Mouse (Mus musculus): Measurements from ENCODE around the gene Olfr692.
"Not testable (repeated sequence)": the region's sequence is repeated elsewhere in the genome, so short reads cannot be mapped to it uniquely, and the experiment has no call there.

The Olfr692 gene

DNA sequence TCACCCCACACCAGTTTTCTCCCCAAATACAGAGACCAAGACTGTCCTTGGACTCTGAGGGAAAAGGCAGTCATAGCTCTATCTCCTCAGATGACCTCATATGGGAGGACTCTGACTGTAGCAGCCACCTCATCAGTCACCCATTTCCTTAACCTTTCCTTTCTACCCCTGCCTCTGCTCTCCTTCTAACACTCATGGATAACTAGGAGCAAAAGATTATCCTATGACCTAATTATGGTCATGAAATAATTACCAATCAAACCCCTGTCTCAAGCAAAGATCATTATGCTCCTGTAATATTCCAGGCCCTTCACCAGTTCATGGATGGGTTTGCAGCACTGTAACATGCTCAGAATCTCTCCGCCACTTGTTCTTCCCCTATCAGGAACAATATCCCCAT, at the start of gene Olfr692:
TSS of gene Olfr692 (plus strand) at position 301 of the 400 bp plus-strand sequence.
- DNase-seq (ENCODE audit: low spot score), result no peak

- no peak for DNase-seq (ENCODE audit: low spot score)
Observed at GRCm38 (mm10) chr7:105325302-105325701, 42.7 kb upstream of the Olfr692 start.

DNA sequence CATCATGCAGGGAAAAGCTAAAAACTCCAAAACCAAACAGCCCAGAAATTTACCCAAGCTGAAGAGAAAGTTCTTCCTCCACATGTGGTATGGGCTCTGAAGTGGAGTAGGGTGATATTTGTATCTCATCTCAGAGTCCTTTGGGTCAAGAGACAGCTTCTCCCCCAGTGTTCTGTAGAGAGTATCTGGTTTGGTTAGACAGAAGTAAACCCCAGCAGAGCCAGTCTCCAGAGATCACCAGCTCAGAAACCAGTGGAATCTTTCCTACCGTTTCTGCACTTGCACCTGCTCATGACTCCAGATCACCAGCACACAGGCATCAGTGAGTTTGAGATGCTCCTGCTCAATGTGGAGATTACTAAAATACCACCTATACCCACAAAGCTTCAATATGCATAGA, 34.0 kb upstream of the Olfr692 start, which contains the start of gene Olfr690:
TSS of gene Olfr690 (minus strand) at position 101 of the 400 bp plus-strand sequence.
- DNase-seq (ENCODE audit: low spot score), result no peak

- DNase-seq (ENCODE audit: low spot score), result no peak
Observed at GRCm38 (mm10) chr7:105342170-105342569, 25.9 kb upstream of the Olfr692 start, which contains the start of gene Olfr691. Olfr691 (minus strand) TSS chr7:105342270.

GRCm38 (mm10) chr7:105342752-105343151, 25.3 kb upstream of the Olfr692 start:
- DNase-seq (ENCODE audit: low spot score), result no peak

DNA sequence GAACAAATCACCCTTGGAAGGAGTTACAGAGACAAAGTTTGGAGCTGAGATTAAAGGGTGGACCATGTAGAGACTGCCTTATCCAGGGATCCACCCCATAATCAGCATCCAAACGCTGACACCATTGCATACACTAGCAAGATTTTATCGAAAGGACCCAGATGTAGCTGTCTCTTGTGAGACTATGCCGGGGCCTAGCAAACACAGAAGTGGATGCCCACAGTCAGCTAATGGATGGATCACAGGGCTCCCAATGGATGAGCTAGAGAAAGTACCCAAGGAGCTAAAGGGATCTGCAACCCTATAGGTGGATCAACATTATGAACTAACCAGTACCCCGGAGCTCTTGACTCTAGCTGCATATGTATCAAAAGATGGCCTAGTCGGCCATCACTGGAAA, 12.0 kb upstream of the Olfr692 start:
- DNase-seq (ENCODE audit: low spot score), result not testable (repeated sequence)

DNA sequence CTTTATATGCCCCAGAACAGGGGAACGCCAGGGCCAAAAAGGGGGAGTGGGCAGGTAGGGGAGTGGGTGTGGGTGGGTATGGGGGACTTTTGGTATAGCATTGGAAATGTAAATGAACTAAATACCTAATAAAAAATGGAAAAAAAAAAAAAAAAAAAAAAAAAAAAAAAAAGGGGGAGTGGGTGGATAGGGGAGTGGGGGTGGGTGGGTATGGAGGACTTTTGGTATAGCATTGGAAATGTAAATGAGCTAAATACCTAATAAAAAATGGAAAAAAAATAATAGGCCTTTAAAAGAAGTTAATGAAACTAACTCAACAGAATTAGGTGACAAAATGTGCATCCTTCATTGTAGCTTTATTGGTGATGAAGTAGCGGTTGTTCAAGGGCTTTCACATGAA, 11.5 kb upstream of the Olfr692 start:
- DNase-seq (ENCODE audit: low spot score), result not testable (repeated sequence)

- no peak for DNase-seq (ENCODE audit: low spot score)
Observed at GRCm38 (mm10) chr7:105361713-105362112, 6.3 kb upstream of the Olfr692 start.

DNA sequence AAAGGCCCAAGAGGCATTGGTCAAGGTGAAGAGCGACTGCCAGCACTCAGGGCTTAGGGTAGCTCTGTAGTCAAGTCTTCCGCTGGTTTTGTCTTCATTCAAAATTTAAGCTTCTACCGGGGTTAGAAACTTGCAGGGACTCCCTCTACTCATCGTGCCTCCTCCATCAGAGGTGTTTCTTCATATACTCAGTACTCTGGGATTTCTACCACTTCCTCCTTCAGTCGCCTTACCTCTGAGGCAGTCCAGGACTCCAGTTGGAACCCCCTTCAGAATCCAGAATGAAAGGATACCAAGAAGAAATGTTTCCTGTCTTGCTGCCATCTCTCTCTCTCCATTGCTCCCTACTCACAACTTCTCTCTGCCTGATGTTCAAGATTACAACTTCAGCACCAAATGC, 762 bp upstream of the Olfr692 start:
- no peak for DNase-seq (ENCODE audit: low spot score)

- no peak for DNase-seq (ENCODE audit: low spot score)
Observed at GRCm38 (mm10) chr7:105368521-105368920, 491 bp downstream of the Olfr692 start.

GRCm38 (mm10) chr7:105372912-105373311, 4.9 kb downstream of the Olfr692 start:
- DNase-seq (ENCODE audit: low spot score), result no peak

DNA sequence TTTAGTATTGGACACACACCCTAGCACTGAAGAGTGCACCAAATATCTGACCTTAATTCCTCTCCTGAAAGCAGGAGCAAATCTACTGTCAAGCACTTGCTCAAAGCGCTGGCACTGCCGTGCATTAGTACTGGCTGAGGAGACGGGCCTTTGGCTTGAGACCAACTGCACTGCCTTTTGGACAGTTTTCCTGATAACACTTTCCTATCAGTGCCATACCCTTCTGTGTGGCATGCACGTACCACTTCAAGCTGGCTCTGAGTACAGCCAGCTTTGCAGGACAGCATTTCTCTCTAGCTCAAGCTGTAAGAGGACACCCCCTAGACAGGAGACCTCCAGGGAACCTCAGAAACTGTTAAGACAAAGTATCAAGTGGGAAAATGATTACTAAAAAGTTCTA, 5.5 kb downstream of the Olfr692 start:
- no peak for DNase-seq (ENCODE audit: low spot score)

GRCm38 (mm10) chr7:105373976-105374375, 5.9 kb downstream of the Olfr692 start:
- DNase-seq (ENCODE audit: low spot score), result no peak

DNA sequence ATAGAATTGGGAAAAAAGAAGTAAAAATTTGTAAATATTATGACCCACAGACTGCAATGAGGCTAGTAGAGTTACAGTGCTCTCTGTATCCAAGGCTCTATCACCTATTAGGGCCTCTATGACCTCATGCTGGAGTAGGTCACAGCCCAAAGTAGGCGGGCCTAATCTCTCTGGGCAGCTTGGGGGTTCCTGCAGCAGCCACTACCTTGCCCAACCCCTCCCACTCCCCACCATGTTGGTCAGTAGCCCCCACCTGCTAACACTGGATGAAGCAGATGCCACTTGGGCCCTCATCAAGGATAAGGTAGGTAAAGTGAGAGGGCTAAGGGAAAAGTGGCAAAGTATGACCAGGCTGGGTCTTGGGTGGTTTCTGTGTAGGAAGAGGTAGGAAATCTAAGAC, 6.8 kb downstream of the Olfr692 start, which contains the start of gene Gm5901:
TSS of gene Gm5901 (plus strand) at position 173 of the 400 bp plus-strand sequence.
- DNase-seq (ENCODE audit: low spot score), result no peak

DNA sequence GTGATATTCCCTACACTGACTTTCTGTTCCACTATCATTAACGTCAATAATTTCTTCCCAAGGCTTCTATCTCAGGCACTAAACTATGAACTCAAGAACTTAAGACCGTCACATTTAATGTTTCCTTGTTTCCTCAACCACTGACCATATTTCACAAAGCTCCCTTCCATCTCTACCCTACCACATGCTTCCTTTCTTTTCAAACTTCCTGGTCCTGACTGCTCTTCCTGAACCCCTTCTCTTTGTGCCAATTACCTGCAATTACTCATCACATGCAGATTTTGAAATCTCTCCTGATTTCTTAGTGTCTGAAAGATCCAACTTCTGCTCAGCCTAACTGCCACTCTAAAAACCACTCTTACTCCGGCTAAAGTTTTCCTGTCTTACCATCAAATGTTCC, 12.3 kb downstream of the Olfr692 start:
- DNase-seq (ENCODE audit: low spot score), result no peak

DNA sequence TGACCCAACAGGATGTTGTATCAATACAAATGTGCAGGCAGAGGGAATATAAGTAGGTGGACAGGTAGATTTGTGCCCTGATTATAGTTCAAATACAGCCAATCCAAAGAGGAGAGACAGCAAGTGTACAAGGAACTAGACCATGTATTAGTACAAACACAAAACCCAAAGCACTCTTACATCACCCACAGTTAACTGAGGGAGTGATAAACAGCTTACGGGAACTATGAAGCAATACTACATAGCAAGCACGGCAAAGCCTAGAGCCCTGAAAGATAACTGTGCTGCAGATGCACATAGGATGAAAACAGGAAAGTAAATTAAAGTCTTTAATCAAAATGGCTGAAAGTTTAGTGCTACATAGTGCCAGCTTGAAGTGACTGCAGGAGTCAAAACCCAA, 19.7 kb downstream of the Olfr692 start:
- DNase-seq (ENCODE audit: low spot score), result no peak

DNA sequence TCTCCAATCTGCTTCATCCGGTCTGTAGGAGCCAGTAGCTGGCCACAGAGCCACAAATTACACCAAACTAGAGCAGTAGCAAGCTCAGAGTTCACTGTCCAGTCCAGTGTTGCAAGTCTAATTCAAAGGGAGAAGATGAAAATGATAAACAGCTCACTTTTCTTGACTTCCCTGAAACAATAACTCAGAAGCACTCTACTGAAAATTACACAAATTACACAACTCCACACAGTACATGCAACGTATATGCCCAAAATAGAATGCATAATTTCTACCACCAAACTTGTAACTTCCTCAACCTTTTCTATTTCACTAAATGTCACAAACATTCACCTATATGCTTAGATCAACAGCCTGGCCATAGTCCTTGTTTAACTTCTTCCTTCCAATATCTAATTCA, 22.2 kb downstream of the Olfr692 start:
- no peak for DNase-seq (ENCODE audit: low spot score)

GRCm38 (mm10) chr7:105394606-105395005, 26.6 kb downstream of the Olfr692 start:
- no peak for DNase-seq (ENCODE audit: low spot score)

DNA sequence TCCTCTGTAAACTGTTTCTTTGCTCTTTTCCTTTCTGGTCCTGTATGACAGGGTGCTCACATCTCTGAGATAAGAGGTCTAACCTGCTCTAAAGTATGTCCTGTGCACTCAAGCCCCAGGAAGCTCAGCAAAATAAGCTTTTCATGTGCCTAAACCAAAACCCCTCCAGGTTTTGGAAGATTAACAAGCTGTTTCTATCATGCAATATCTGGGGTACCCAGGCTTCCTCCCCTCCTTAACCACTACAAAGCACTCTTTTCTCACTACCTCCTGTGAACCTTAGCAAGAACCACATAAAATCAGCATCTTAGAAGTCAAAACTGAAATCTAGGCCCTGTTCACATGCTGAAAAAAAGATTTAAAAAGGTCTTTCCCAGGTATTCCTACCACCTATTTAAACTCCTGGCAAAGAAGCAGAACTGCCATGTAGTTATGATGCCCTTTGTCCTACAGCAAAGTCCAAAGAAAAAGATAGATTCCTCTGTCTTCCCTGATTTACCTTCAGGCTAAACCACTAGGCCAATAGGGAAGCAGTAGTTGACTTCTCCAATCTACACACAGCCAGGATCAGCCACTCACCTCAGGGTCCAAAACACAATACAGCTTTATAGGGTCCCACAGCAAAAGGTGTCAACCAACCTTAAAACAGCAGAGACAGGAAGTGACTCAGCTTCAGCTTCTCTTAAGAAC, 27.2 kb downstream of the Olfr692 start:
- DNase-seq (ENCODE audit: low spot score), result no peak

DNA sequence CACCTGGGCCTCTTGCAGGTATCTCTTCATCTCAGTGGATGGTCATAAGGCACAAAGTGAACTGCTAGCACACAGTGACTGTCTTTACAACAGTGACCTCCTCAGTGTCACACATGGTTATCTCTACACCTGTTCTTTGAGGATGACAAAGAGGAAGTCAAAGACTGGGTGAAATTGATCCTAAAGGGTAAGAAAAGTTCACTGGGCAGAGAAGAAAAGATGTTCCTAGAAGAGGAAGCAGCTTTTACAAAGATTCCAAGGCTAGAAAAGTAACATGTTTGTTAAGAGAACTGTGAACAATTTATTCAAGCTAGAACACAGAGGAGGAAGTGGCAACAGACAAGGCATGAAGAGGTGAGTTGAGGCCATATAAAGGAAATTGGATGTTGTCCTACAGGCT, 28.1 kb downstream of the Olfr692 start:
- no peak for DNase-seq (ENCODE audit: low spot score)

DNA sequence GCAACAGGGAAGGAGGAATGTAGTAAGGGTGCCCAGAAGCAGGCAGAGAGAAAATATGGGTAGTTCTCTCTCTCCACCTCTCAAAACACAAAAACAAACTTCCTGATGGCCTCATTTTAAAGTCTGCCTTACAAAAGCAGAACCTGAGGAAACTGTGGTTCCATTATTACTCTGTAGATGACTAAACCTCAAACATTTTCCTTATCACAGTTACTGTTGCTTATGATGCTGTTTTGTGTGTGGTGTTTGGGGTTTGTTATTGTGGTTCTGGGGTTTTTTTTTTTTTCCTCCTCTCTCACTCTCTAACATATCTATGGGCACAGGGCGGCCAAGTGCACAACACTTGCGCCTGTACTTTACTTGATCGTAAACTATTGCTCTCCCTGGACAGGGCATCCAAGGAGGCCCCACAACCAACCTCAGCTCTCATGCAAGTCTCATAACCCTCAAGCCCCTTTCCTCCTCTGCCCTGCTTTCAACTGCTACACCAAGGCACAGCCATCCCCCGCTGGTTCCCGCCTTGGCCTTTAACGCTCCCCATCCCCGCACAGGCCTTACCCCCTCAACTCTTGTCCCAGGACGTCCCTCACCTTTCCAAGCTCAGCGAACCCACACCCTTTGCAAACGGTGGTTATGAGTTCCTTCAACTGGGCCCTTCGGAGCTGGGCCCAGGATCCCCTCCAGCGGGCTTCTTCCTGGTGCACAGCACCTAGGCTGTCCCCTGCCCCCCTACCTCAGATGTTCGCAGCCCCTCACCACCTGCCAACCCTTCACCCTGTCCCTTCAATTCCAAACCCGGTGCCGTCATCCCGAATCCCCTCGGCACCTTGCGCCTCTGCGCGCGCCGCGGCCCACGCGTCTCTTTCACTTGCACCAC, 31.3 kb downstream of the Olfr692 start:
- peak; percentile 16 for DNase-seq (ENCODE audit: low spot score)

- peak; percentile 99 for DNase-seq (ENCODE audit: low spot score)
Observed at GRCm38 (mm10) chr7:105399935-105400624, 32.0 kb downstream of the Olfr692 start, which contains the start of gene Fam160a2. Fam160a2 (minus strand) TSS chr7:105400054.
